Mouse (Mus musculus): ENCODE measurements around the gene Cog1. TPM values are rescaled to one million over a fixed set of nuclear protein-coding genes. Genes with fewer than 3 reads are reported as not detected.

The Cog1 gene
- total and polyA plus RNA-seq, 3 experiments: 29.4 to 113 (median 37.4) TPM

DNA sequence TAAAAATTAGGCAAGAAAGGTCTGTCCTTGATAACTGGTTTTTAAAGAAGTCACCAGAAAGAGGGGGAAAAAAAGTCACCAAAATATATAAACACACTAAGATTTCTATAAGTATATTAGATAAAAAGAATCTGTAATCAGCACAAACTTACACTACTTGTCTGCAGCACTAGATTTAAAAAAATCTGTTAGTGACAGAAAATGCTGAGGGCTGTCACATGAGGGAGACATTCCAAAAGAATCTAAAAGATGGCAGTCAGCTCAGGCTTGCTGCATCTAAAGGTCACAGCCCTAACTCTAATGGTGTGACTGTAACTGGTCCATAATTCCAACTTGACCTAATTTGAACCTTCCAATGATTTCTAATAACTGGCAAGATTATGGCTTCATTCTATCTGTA is 33.0 kb downstream of the Cog1 start (continued):
- no peak for TF ChIP-seq ZMIZ1 (IDR thresholded peaks at IDR 0.05; ENCODE audit: low read depth, low read length)
- no peak for TF ChIP-seq POLR2A (IDR thresholded peaks at IDR 0.05; ENCODE audit: control insufficient read depth in 1 of 2, insufficient read depth in 1 of 2, low read depth in 1 of 2, low read length in 2 of 2, poor library complexity in 1 of 2)

DNA sequence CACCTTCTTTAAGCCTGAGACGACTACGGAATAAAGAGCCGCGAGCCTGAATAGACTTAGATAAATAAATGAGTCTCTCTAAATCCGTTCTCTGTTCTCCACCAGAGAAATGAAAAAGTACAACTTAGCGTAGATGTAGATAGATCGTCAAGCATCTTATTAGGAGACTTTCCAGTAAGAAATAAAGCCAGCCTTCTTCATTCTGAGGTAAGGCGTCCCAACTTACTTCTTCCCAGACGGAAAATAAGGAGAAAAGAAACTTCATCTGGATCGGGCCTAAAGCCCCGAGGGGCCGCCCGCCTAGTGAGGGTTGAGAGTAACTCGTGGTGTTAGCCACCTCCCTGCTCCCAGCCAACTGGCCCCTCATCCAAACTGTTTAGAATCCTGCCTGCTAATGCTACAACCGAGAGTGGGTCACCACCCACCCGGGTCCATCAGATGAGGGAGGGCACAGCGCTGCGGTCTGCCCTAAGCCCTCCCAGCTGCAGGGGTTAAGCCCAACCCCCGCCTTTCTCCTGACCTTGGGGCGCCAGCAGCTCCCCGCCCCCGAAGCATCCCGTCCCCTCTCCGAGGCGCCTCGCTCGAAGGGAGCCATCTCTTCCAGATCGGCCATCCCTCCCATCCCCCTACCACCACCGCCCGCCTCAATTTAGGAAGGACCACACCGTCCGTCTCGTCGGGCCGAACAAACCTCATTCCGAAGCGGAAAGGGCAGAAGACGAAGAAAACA is 34.1 kb downstream of the Cog1 start:
- peak overlapping the region; percentile 70 to 93 for H3K4me3 ChIP-seq (ENCODE audit: control insufficient read depth in 1 of 2, insufficient read depth in 1 of 2, low read depth in 2 of 2, low read length in 2 of 2)
- H3K79me2 ChIP-seq (ENCODE audit: control insufficient read depth, insufficient read depth, low read length, poor library complexity): peaks cover 80% of the 10 kb centered on the region
- H3K27ac ChIP-seq (ENCODE audit: control insufficient read depth, low read depth, low read length): peak overlapping the region; percentile 68
- H3K27me3 ChIP-seq (ENCODE audit: control insufficient read depth in 1 of 2, insufficient read depth in 2 of 2, low read length in 2 of 2): no peaks in the 10 kb centered on the region
- H3K9ac ChIP-seq (ENCODE audit: control insufficient read depth, low read depth, low read length, poor library complexity, severe bottlenecking): peak overlapping the region; percentile 90
- peak; percentile 79 for DNase-seq (ENCODE audit: low read depth, low spot score)
- H3K4me1 ChIP-seq (ENCODE audit: control insufficient read depth in 1 of 2, insufficient read depth in 2 of 2, low read length in 2 of 2): peaks cover 21 to 23% of the 10 kb centered on the region in 2 experiments
- H3K36me3 ChIP-seq (ENCODE audit: control insufficient read depth in 1 of 2, insufficient read depth in 2 of 2, low read length in 2 of 2): peaks cover under 1 to 43% of the 10 kb centered on the region in 2 experiments; a peak in 3 of 4 replicates
- H3K9me3 ChIP-seq (replicated peaks; ENCODE audit: insufficient read depth, low read length): no peaks in the 10 kb centered on the region
- 0 out of 4 replicates have a peak, but pooled peaks of 1 of the 2 experiments have one; percentile 18 for TF ChIP-seq POLR2A (IDR thresholded peaks at IDR 0.05; ENCODE audit: control insufficient read depth in 1 of 2, insufficient read depth in 1 of 2, low read depth in 1 of 2, low read length in 2 of 2, poor library complexity in 1 of 2)
- no peak for TF ChIP-seq NRF1 (IDR thresholded peaks at IDR 0.05; ENCODE audit: insufficient read depth, low read depth, low read length, poor library complexity, severe bottlenecking)
- no peak for TF ChIP-seq TAL1 (IDR thresholded peaks at IDR 0.05; ENCODE audit: low read length)
- no peak for TF ChIP-seq POLR2AphosphoS5 (IDR thresholded peaks at IDR 0.05; ENCODE audit: borderline replicate concordance, low read depth, low read length)
- no peak for TF ChIP-seq ZMIZ1 (IDR thresholded peaks at IDR 0.05; ENCODE audit: low read depth, low read length)
- TF ChIP-seq USF2 (IDR thresholded peaks at IDR 0.05; ENCODE audit: borderline replicate concordance in 1 of 2, insufficient read depth in 1 of 2, low read depth in 1 of 2, low read length in 2 of 2): no peak
- peak; percentile 44; the same call in 1 of the 2 replicates for TF ChIP-seq HCFC1 (IDR thresholded peaks at IDR 0.05; ENCODE audit: low read depth, low read length)
- TF ChIP-seq TBP (IDR thresholded peaks at IDR 0.05; ENCODE audit: low read depth, low read length): peak; percentile 14; the same call in 1 of the 2 replicates
- no peak for TF ChIP-seq ZNF384 (IDR thresholded peaks at IDR 0.05; ENCODE audit: low read depth, low read length)
- no peak for TF ChIP-seq RCOR1 (IDR thresholded peaks at IDR 0.05; ENCODE audit: low read depth, low read length)
- TF ChIP-seq RAD21 (IDR thresholded peaks at IDR 0.05; ENCODE audit: low read depth, low read length): no peak
- no peak for TF ChIP-seq CHD1 (IDR thresholded peaks at IDR 0.05; ENCODE audit: low read depth, low read length)
- TF ChIP-seq MYB (IDR thresholded peaks at IDR 0.05; ENCODE audit: low read depth, low read length): no peak
- no peak for TF ChIP-seq USF1 (IDR thresholded peaks at IDR 0.05; ENCODE audit: low read depth, low read length)
- no peak for TF ChIP-seq CHD2 (IDR thresholded peaks at IDR 0.05; ENCODE audit: low read length)
- no peak for TF ChIP-seq MEF2A (IDR thresholded peaks at IDR 0.05; ENCODE audit: extremely low read depth, insufficient replicate concordance, low read depth, low read length, poor library complexity, severe bottlenecking)
- no peak for TF ChIP-seq NELFE (IDR thresholded peaks at IDR 0.05; ENCODE audit: low read depth, low read length)
- peak; percentile 36; the same call in 1 of the 2 replicates for TF ChIP-seq MXI1 (IDR thresholded peaks at IDR 0.05; ENCODE audit: low read depth, low read length)
- TF ChIP-seq ELF1 (IDR thresholded peaks at IDR 0.05; ENCODE audit: low read depth, low read length): no peak
- no peak for TF ChIP-seq CTCF (IDR thresholded peaks at IDR 0.05 in 2 of 3, conservative IDR thresholded peaks at IDR 0.05 in 1 of 3; ENCODE audit: control insufficient read depth in 1 of 3, insufficient read depth in 1 of 3, low read depth in 2 of 3, low read length in 3 of 3, poor library complexity in 1 of 3, severe bottlenecking in 1 of 3)
- TF ChIP-seq SMC3 (IDR thresholded peaks at IDR 0.05; ENCODE audit: low read depth, low read length): no peak
- TF ChIP-seq E2F4 (IDR thresholded peaks at IDR 0.05; ENCODE audit: borderline replicate concordance, low read depth, low read length): no peak
- no peak for TF ChIP-seq JUND (IDR thresholded peaks at IDR 0.05; ENCODE audit: low read depth, low read length)
- TF ChIP-seq ZKSCAN1 (IDR thresholded peaks at IDR 0.05; ENCODE audit: low read depth, low read length): no peak
- TF ChIP-seq EP300 (IDR thresholded peaks at IDR 0.05; ENCODE audit: low read depth in 1 of 2, low read length in 2 of 2): no peak
- no peak for TF ChIP-seq SIN3A (IDR thresholded peaks at IDR 0.05; ENCODE audit: low read length)
- no peak for TF ChIP-seq GATA1 (IDR thresholded peaks at IDR 0.05; ENCODE audit: low read depth, low read length)
- 0 out of 2 replicates have a peak, but pooled peaks have one; percentile 43 for TF ChIP-seq UBTF (IDR thresholded peaks at IDR 0.05; ENCODE audit: borderline replicate concordance, insufficient read depth, low read depth, low read length)
- TF ChIP-seq BHLHE40 (IDR thresholded peaks at IDR 0.05; ENCODE audit: borderline replicate concordance, low read depth, low read length): no peak
- no peak for TF ChIP-seq MYC (IDR thresholded peaks at IDR 0.05; ENCODE audit: low read depth, low read length)
- no peak for TF ChIP-seq GABPA (IDR thresholded peaks at IDR 0.05; ENCODE audit: low read depth, low read length)
- TF ChIP-seq KAT2A (conservative IDR thresholded peaks at IDR 0.05; ENCODE audit: low read depth, low read length): no peak
- peak; percentile 64; the same call in 1 of the 2 replicates for TF ChIP-seq MAZ (IDR thresholded peaks at IDR 0.05; ENCODE audit: low read depth, low read length)

Measured in MEL (cell line).